ENCODE assay signal across 19 mouse cellular contexts in the genomic region with DNA sequence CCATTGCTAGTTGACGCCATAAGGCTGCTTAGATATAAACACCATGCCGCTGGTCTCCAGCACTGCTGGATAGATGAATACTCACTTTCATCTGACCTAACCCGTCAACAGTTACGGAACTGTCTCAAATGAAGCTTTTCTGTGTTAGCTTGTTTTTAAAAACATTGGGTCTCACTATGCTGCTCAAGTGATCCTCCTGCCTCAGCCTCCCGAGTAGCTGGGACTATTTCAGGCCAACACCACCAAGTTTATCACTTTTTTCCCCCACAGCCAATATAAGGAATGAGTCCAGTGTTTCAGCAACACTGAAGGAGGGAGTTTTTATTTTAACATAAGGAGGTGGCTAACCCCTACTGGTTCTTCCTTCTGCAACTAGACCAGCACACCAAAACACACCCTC. TPM values are rescaled to one million over a fixed set of nuclear protein-coding genes. Genes with fewer than 3 reads are reported as not detected.
A peak's percentile ranks its signal among the peaks of the same experiment; 100 is the strongest.
DNase-seq lines count a peak whose midpoint lies in the region; ATAC-seq lines count a peak whose summit lies in the region.
"Had no signal": no experiment of that assay in that cellular context is flagged by ENCODE, and none has a peak within 500 bp of the region (broad histone marks: within the 10 kb centered on the region; RNA-seq: fewer than 3 reads in every experiment).

No protein-coding gene starts in this region.

- peak; percentile 62; the same call in 1 of the 2 replicates for ATAC-seq in common myeloid progenitor, adult 5-6 weeks (replicated peaks; ENCODE audit: low read depth, poor library complexity, severe bottlenecking)
- ATAC-seq: forebrain, embryonic 14.5 days; forebrain, postnatal 0 days had no signal

- intact Hi-C loops in heart, postnatal 36 days (cut with DNase I): loop anchor here (5.0 kb wide), 2 partner anchors 138 to 383 kb away; no protein-coding TSS in a partner anchor

- H3K36me3 ChIP-seq in splenic B cell, adult 2 months (ENCODE audit: control insufficient read depth, insufficient read depth, low read length, poor library complexity, severe bottlenecking): peaks cover 5% of the 10 kb centered on the region; the same call in 1 of the 2 replicates

- no peaks in the 10 kb centered on the region for H3K27me3 ChIP-seq in splenic B cell, adult 2 months (ENCODE audit: control insufficient read depth, insufficient read depth, low read length, poor library complexity, severe bottlenecking)
- H3K27me3 ChIP-seq: embryonic facial prominence, embryonic 12.5 days; forebrain, embryonic 12.5 days had no signal

- peak; percentile 21 for DNase-seq in heart, adult 11 months
- no peak for DNase-seq in heart, postnatal 36 days
- DNase-seq in retina, adult 2 months (ENCODE audit: low read depth, low spot score): peak; percentile 9
- no peak for DNase-seq in retina, embryonic 14.5 days (ENCODE audit: low spot score)
- DNase-seq in splenic B cell, adult 2 months (ENCODE audit: low read depth, low spot score): peak; percentile 11
- DNase-seq in right cerebral cortex, adult 2 months (ENCODE audit: low spot score in 2 of 2): no peak
- DNase-seq in cerebellum, adult 18-20 months: no peak
- DNase-seq: adrenal gland, adult 2 months; adrenal gland, postnatal 10 days; adrenal gland, postnatal 25 days; cerebellum, adult 11-12 months; cerebellum, adult 8-10 months; cerebellum, adult 9-11 months; cerebellum, postnatal 36 days; forebrain, postnatal 0 days had no signal

RNA-seq across cellular contexts. Expression of a gene that starts 14.5 kb away (rescaled TPM):
- 1 to 10 TPM; 4.6 to 7.2 TPM for total RNA-seq in heart, postnatal 36 days (2021)
- 16.1 and 18.9 TPM in 2 replicates for total RNA-seq in common myeloid progenitor, adult 5-6 weeks (2017)

Comparison
In these comparisons a context has a peak if more than half of its experiments do, and no peak if none do; other contexts are left out.
1. DNase-seq: peak in heart, adult 11 months (single experiment), retina, adult 2 months (single experiment) and splenic B cell, adult 2 months (single experiment); none in heart, postnatal 36 days (0 of 2), retina, embryonic 14.5 days (single experiment), right cerebral cortex, adult 2 months (0 of 2) and cerebellum, adult 18-20 months (0 of 2).